Mouse (Mus musculus): ENCODE measurements around the gene Pyroxd1. TPM values are rescaled to one million over a fixed set of nuclear protein-coding genes. Genes with fewer than 3 reads are reported as not detected.
"Not testable (repeated sequence)": the region's sequence is repeated elsewhere in the genome, so short reads cannot be mapped to it uniquely, and the experiment has no call there.

Pyroxd1 gene
- polyA plus RNA-seq, 1 experiment from 2014 or later = 17.5 TPM

- Histone ChIP-seq H3K4me3 (replicated peaks) (no peak overlapping the region), H3K9me3 (replicated peaks) (no peaks in the 10 kb centered on the region), H3K27ac (no peak overlapping the region), H3K4me2 (no peak overlapping the region), H3K4me1 (peaks cover 9% of the 10 kb centered on the region), H3K9ac (no peak overlapping the region), H3K27me3 (no peaks in the 10 kb centered on the region), H3K36me3 (peaks cover 35% of the 10 kb centered on the region)
- ATAC-seq (replicated peaks; ENCODE audit: low FRiP score) = no peak
- 80% methylated on average over 11 of the region's 11 CpGs for WGBS
These were observed 2.3 kb downstream of the Pyroxd1 start for GRCm38 (mm10) chr6:142347431-142348385.

GRCm38 (mm10) chr6:142352099-142352498 lies 6.6 kb downstream of the Pyroxd1 start:
- not testable (repeated sequence) for H3K4me1 ChIP-seq; ATAC-seq (replicated peaks; ENCODE audit: low FRiP score); H3K27me3 ChIP-seq; H3K27ac ChIP-seq; H3K4me2 ChIP-seq; H3K9me3 ChIP-seq (replicated peaks); H3K4me3 ChIP-seq (replicated peaks); H3K9ac ChIP-seq
- 91% methylated on average over 3 of the region's 3 CpGs for WGBS
- H3K36me3 ChIP-seq = peaks cover 69% of the 10 kb centered on the region

DNA sequence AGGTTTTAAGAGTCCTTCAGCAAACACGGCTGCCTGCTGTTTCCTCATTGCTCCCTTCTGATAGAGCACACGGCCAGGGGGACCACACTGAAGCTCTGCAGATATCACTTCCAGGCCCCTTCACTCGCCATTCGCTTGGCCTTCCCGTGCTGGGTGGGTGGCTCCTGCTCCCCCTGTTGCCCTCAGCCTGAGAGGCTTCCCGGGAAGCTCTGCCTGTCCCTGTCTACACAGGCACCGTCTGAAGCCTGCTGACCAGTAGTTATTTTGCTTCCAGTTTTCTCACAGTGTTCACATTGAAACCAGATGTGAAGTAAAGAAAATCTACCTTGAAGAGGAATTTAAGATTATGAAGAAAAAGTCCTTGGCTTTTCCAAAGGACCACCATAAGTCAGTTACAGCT lies 11.7 kb downstream of the Pyroxd1 start:
- H3K27ac ChIP-seq = no peak overlapping the region
- no peak overlapping the region for H3K4me3 ChIP-seq (replicated peaks)
- peaks cover 86% of the 10 kb centered on the region for H3K36me3 ChIP-seq
- H3K27me3 ChIP-seq = no peaks in the 10 kb centered on the region
- ATAC-seq (replicated peaks; ENCODE audit: low FRiP score) = no peak
- no peak overlapping the region for H3K4me2 ChIP-seq
- WGBS = 81% methylated on average over 7 of the region's 7 CpGs
- no peaks in the 10 kb centered on the region for H3K9me3 ChIP-seq (replicated peaks)
- H3K4me1 ChIP-seq = no peaks in the 10 kb centered on the region
- H3K9ac ChIP-seq = no peak overlapping the region

GRCm38 (mm10) chr6:142362036-142362435 lies 16.6 kb downstream of the Pyroxd1 start:
- Histone ChIP-seq H3K4me1 (no peaks in the 10 kb centered on the region), H3K36me3 (peaks cover 84% of the 10 kb centered on the region), H3K9ac (no peak overlapping the region), H3K27ac (no peak overlapping the region), H3K4me3 (replicated peaks) (no peak overlapping the region), H3K4me2 (no peak overlapping the region), H3K9me3 (replicated peaks) (no peaks in the 10 kb centered on the region), H3K27me3 (no peaks in the 10 kb centered on the region)
- ATAC-seq (replicated peaks; ENCODE audit: low FRiP score) = no peak
- WGBS = 89% methylated on average over 6 of the region's 6 CpGs

- no peak overlapping the region for H3K4me2 ChIP-seq
- no peak overlapping the region for H3K9ac ChIP-seq
- no peak overlapping the region for H3K27ac ChIP-seq
- peaks cover 85% of the 10 kb centered on the region for H3K36me3 ChIP-seq
- 74% methylated on average over 9 of the region's 9 CpGs for WGBS
- 0 out of 2 replicates have a peak, but pooled peaks have one; percentile 17 for ATAC-seq (replicated peaks; ENCODE audit: low FRiP score)
- no peak overlapping the region for H3K4me3 ChIP-seq (replicated peaks)
- no peaks in the 10 kb centered on the region for H3K9me3 ChIP-seq (replicated peaks)
- no peaks in the 10 kb centered on the region for H3K4me1 ChIP-seq
- H3K27me3 ChIP-seq = no peaks in the 10 kb centered on the region
These were observed 17.6 kb downstream of the Pyroxd1 start for GRCm38 (mm10) chr6:142363019-142363576.

DNA sequence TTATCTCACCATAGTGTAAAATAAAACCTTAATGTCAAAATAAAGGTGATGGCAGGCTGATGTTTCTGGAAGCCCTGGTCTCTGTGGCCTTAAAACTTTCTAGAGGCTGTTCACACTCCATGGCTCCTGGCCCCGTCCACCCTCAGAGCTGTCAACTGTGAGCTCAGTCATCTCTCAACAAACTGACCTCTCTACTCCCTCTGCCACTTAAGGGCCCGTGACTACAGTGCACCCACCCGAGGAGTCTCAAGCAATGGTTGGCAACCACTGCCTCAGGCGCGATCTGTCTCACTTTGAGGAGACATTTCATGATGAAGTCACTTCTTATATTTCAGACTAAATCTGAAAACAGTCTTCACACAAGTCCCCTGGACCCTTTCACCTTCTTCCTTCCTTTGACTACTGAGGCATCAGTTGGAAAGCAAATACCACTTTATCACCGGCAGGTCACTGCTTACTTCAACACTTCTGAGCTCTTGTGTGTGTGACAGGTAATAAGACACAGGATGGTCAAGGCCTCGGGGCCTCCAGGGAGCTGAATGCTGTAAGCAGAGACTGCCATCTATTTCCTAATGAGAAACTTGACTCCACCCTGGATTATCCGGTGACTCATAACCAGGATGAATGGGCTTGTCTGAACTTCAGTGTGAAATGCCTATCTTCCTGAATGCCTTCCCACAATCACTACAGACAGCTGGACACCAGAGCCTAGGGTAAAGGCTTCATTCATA lies 20.5 kb downstream of the Pyroxd1 start:
- no peaks in the 10 kb centered on the region for H3K27me3 ChIP-seq
- ATAC-seq (replicated peaks; ENCODE audit: low FRiP score) = peak; percentile 87

GRCm38 (mm10) chr6:142366473-142367018 lies 21.1 kb downstream of the Pyroxd1 start:
- H3K4me2 ChIP-seq = no peak overlapping the region
- ATAC-seq (replicated peaks; ENCODE audit: low FRiP score) = 0 out of 2 replicates have a peak, but pooled peaks have one; percentile 3
- H3K9me3 ChIP-seq (replicated peaks) = no peaks in the 10 kb centered on the region
- no peaks in the 10 kb centered on the region for H3K27me3 ChIP-seq
- no peaks in the 10 kb centered on the region for H3K4me1 ChIP-seq
- H3K36me3 ChIP-seq = peaks cover 79% of the 10 kb centered on the region
- H3K27ac ChIP-seq = no peak overlapping the region
- WGBS = 86% methylated on average over 10 of the region's 10 CpGs
- H3K9ac ChIP-seq = no peak overlapping the region
- no peak overlapping the region for H3K4me3 ChIP-seq (replicated peaks)

More for the DNA sequence above, 20.5 kb downstream of the Pyroxd1 start:
- Histone ChIP-seq H3K4me3 (replicated peaks) (no peak overlapping the region), H3K9ac (no peak overlapping the region), H3K9me3 (replicated peaks) (no peaks in the 10 kb centered on the region), H3K27ac (no peak overlapping the region), H3K4me1 (no peaks in the 10 kb centered on the region), H3K36me3 (peaks cover 80% of the 10 kb centered on the region), H3K4me2 (no peak overlapping the region)
- WGBS = 64% methylated on average over 8 of the region's 8 CpGs

DNA sequence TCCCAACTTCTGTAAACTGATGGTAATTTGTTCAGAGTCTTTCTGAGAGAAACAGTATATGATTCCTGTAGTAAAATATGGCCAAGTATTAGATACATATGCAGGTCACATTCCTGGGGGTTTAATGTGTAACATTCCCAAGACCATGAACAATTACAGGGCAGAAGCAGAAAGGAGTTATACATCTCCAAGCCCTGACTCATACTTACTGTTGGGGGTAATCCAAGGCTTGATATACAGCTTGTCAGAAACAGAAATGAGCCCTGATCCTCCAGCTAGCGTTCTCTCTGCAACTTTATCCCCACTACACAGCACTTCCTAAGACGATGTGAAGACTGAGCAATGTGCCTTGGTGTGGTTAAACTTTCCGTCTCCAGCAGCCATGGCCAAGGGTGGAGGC lies 22.1 kb downstream of the Pyroxd1 start:
- Histone ChIP-seq H3K4me1 (no peaks in the 10 kb centered on the region), H3K9me3 (replicated peaks) (no peaks in the 10 kb centered on the region), H3K4me3 (replicated peaks) (no peak overlapping the region), H3K27ac (no peak overlapping the region), H3K36me3 (peaks cover 78% of the 10 kb centered on the region), H3K4me2 (no peak overlapping the region), H3K9ac (no peak overlapping the region), H3K27me3 (no peaks in the 10 kb centered on the region)
- 86% methylated on average over 3 of the region's 3 CpGs for WGBS
- no peak for ATAC-seq (replicated peaks; ENCODE audit: low FRiP score)

GRCm38 (mm10) chr6:142369568-142369967 lies 24.1 kb downstream of the Pyroxd1 start:
- ATAC-seq (replicated peaks; ENCODE audit: low FRiP score) = no peak
- H3K9ac ChIP-seq = no peak overlapping the region
- H3K9me3 ChIP-seq (replicated peaks) = no peaks in the 10 kb centered on the region
- H3K27me3 ChIP-seq = no peaks in the 10 kb centered on the region
- H3K4me3 ChIP-seq (replicated peaks) = no peak overlapping the region
- WGBS = 90% methylated on average over 3 of the region's 3 CpGs
- no peak overlapping the region for H3K27ac ChIP-seq
- H3K36me3 ChIP-seq = peaks cover 79% of the 10 kb centered on the region
- H3K4me2 ChIP-seq = no peak overlapping the region
- H3K4me1 ChIP-seq = no peaks in the 10 kb centered on the region

DNA sequence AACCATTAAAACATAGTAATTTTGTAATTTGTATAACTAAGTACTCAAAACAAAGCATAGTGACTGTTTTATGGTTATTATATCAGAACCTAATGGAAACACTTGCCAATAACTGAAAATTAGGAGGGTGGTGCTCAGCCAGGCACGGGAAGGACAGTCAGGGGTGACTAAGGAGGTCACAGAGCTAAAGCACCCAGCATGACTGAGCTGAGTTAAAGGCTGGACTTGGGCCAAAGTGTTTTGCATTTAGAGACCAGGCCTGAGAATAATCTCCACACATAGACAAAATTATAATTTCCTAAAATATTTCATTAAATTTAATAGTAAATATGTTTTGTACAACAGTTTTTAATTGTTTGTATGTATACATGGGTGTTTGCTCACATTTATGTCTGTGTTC lies 31.6 kb downstream of the Pyroxd1 start:
- ATAC-seq (replicated peaks; ENCODE audit: low FRiP score) = no peak
- Histone ChIP-seq H3K4me3 (replicated peaks) (no peak overlapping the region), H3K4me2 (no peak overlapping the region), H3K27me3 (no peaks in the 10 kb centered on the region), H3K36me3 (peaks cover 46% of the 10 kb centered on the region), H3K4me1 (no peaks in the 10 kb centered on the region), H3K27ac (no peak overlapping the region), H3K9ac (no peak overlapping the region), H3K9me3 (replicated peaks) (no peaks in the 10 kb centered on the region)
- 56% methylated on average over 1 of the region's 1 CpGs for WGBS

GRCm38 (mm10) chr6:142378576-142379330 lies 33.3 kb downstream of the Pyroxd1 start:
- 90% methylated on average over 8 of the region's 8 CpGs for WGBS

More at GRCm38 (mm10) chr6:142378576-142379330, 33.3 kb downstream of the Pyroxd1 start:
- Histone ChIP-seq H3K27ac (no peak overlapping the region), H3K36me3 (peaks cover 34% of the 10 kb centered on the region), H3K9me3 (replicated peaks) (no peaks in the 10 kb centered on the region), H3K27me3 (no peaks in the 10 kb centered on the region), H3K4me3 (replicated peaks) (no peak overlapping the region), H3K4me2 (no peak overlapping the region), H3K4me1 (no peaks in the 10 kb centered on the region), H3K9ac (no peak overlapping the region)
- no peak for ATAC-seq (replicated peaks; ENCODE audit: low FRiP score)

Data from kidney, embryonic 15.5 days (tissue).